Mouse (Mus musculus) lung, adult 2 months (tissue): ENCODE results near the gene Best1.

Experiments
- CTCF ChIP-seq: fragments of 200-500 bp; IDR thresholded peaks from 2 replicates; pipeline ENCODE4 v1.5.1; 2011; ENCODE audit warnings: mild to moderate bottlenecking, low read length, control low read depth; ENCODE audit not compliant: insufficient read depth
- POLR2A ChIP-seq: fragments of 200-500 bp; IDR thresholded peaks from 2 replicates; pipeline ENCODE4 v1.6.1; 2011; ENCODE audit warnings: low read depth, mild to moderate bottlenecking, control low read depth, low read length, borderline replicate concordance; ENCODE audit errors: extremely low read depth

- no peak for TF ChIP-seq CTCF
- no peak for TF ChIP-seq POLR2A
Observed at GRCm38 (mm10) chr19:9939841-9940240, 61.6 kb downstream of the Best1 start.
